Mouse (Mus musculus): ENCODE measurements around the gene Txnrd2.
A peak's percentile ranks its signal among the peaks of the same experiment; 100 is the strongest.

- TF ChIP-seq CTCF (IDR thresholded peaks at IDR 0.05) (no peak), EP300 (IDR thresholded peaks at IDR 0.05) (peak; percentile 40; the same call in 1 of the 2 replicates)
Measured at GRCm38 (mm10) chr16:18423203-18423914, 2.8 kb upstream of the Txnrd2 start.

All from lung, postnatal 0 days (tissue).